Mouse (Mus musculus) duodenum, adult 2 months (tissue): ENCODE results near the gene Spag6l. TPM values are rescaled to one million over a fixed set of nuclear protein-coding genes. Genes with fewer than 3 reads are reported as not detected.

ENCODE experiments used
- polyA plus RNA-seq: library from polyadenylated mRNA; depleted of rRNA; stranded (reverse); fragments of >200 nt; gene quantifications from 2 replicates; pipeline ENCODE4 v1.2.3, GENCODE M21; 2012; ENCODE audit warnings: low replicate concordance; rRNA removed

The Spag6l gene
- 0.09 TPM in 1 of 2 replicates, not detected in the other for polyA plus RNA-seq

DNA sequence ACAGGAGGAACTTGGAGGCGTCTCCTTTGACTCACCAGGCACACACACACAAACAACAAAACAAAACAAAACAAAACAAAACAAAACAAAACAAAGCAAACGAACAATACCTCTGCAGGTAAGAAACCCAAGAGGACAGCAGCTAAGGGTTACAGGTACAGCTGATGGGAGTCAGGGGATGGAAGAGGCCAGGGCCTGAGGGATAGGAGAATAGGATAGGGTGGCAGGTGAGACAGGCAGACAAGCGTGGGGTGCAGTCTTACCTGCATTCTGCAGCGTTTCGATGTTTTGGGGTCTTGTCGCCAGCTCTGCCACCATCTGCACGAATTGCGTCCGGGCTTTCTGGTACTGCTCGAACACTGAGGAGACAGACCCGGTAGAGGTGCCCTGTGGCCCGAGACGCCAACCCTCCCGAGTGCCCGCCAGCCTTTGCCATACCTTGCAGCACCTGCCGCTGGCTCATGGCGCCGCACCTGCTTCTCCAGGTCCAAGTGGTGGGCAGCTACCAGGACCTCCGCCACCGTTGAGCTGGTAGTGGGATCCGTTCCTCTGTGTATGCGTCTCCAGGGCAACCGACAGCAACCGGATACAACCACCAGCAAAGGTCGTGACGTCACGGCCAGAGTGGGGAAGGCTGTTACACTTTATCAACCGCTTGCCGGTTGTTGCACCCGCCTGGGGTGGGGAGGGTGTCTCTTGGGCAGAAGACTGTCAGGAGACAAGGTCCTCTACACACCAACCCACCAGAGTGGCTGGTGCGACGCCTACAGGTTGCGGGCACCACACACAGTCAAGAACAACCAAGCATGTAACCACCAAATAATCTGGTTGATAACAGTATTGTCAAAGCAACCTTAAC is at the start of gene Spag6l:
Gene Spag6l (minus strand): TSS at position 700 of the 859 bp plus-strand sequence.

DNA sequence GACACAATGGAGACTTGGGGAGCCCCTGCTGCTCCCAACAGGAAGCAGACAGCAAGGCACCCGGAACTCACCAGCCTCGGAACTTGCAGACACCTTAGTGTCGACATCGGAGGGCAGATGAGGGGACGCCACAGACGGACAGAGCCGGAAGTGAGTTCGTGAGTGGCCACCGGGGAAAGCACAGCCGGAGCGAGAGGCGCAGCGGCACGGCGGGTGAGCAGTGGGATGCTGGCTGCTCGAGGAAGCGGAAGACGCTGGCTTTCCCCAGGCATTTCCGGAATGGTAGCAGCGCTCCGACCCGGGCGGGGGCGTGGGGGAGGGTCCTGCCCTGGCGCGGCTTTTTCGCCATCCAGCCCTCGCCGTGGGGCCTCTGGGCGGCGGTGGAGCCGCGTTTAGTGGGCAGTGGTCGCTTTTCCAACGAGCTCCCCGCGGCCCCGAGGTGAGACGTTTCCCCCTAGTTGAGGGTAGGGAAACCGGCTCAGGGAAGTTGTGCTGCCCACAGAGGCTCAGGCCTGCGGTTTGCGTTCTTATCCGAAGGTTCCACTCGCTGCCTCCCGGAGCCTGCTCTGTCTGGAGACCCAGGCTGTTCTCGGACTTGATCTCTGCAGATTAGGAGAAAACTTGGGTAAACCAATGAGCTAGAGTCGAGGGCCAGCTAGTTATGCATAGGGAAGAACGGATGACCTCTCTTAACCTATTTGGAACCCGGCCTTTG is 41.5 kb upstream of the Spag6l start, which contains the start of the genes Top3b and Vpreb1:
Gene Top3b (plus strand): TSS at position 120 of the 715 bp plus-strand sequence.
Gene Vpreb1 (minus strand): TSS at position 227 of the 715 bp plus-strand sequence.

GRCm38 (mm10) chr16:16863978-16864377 is 34.7 kb upstream of the Spag6l start, which contains the start of gene Igll1:
Gene Igll1 (minus strand): TSS chr16:16863985.

Other genes starting within 250 kb of the Spag6l start
- 3.3 and 4.4 TPM in 2 replicates for gene Fgd4, start 228.9 kb downstream of the Spag6l start, polyA plus RNA-seq
- gene Olfr19, start 153.1 kb downstream of the Spag6l start, polyA plus RNA-seq = not detected in 2 replicates
- gene Igll1, start 34.5 kb upstream of the Spag6l start, polyA plus RNA-seq = not detected in 2 replicates
- gene Top3b, start 41.3 kb upstream of the Spag6l start, polyA plus RNA-seq = 31.6 and 32.3 TPM in 2 replicates
- gene Vpreb1, start 41.4 kb upstream of the Spag6l start, polyA plus RNA-seq = 5.8 and 10.3 TPM in 2 replicates
- gene Ppm1f, start 67.0 kb upstream of the Spag6l start, polyA plus RNA-seq = 2.0 and 3.2 TPM in 2 replicates
- 21.3 and 29.2 TPM in 2 replicates for gene Mapk1, start 153.9 kb upstream of the Spag6l start, polyA plus RNA-seq
- 0.46 and 1.0 TPM in 2 replicates for gene Ypel1, start 240.2 kb upstream of the Spag6l start, polyA plus RNA-seq